Mouse (Mus musculus) adrenal gland (tissue): ENCODE results near the gene Gm20773.
"Not testable (repeated sequence)": the region's sequence is repeated elsewhere in the genome, so short reads cannot be mapped to it uniquely, and the experiment has no call there.

Experiments
- intact Hi-C: fragments of 180-260 bp; cut with DNase I; formaldehyde crosslinking; loops from one replicate; pipeline ENCODE4 v1.15.1; 2025
- long read RNA-seq, 2 experiments: library from polyadenylated mRNA; unstranded; transcript quantifications; one replicate each; pipeline ENCODE4 v2.0.0; 2020; ENCODE audit warnings: borderline replicate concordance in 1 of 2; ENCODE audit not compliant: insufficient replicate concordance in 1 of 2

The Gm20773 gene
- long read RNA-seq, experiment 1: 0 reads
- long read RNA-seq, experiment 2: 0 reads

GRCm38 (mm10) chrY:13493726-13494125 is at the start of gene Gm20773:
Gene Gm20773 (plus strand): TSS chrY:13494026.
- intact Hi-C loops: not testable (repeated sequence)

GRCm38 (mm10) chrY:13465479-13465878 is 28.3 kb upstream of the Gm20773 start, which contains the start of gene Gm21866:
Gene Gm21866 (minus strand): TSS chrY:13465579.
- intact Hi-C loops: not testable (repeated sequence)
